Mouse (Mus musculus): ENCODE results near the gene Gm21394. TPM values are rescaled to one million over a fixed set of nuclear protein-coding genes. Genes with fewer than 3 reads are reported as not detected.

Gm21394 gene
- not detected for polyA plus RNA-seq (2017; shearing (Covaris generic))

DNA sequence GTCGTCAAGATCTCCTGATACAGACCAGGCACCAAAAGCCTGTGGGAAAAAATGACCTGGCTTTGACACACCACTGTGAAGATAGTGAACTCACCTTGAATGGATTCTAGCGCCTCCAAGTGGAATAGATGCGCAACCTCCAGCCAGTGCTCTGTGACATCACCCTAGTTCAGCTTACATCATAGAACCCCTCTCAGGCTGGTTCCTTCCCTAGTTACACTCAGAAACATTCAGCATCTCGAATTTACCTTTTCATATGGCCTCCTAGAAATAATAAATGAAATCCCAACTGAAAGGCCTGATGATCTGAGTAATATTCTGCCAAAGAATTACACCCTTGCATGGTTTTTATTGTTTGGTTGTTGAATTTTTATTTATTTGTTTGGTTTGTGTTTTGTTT, at the start of gene Gm21394:
TSS of gene Gm21394 (minus strand) at position 101 of the 400 bp plus-strand sequence.

Other genes starting within 250 kb of the Gm21394 start
- gene Gm21409, start 181.8 kb upstream of the Gm21394 start, polyA plus RNA-seq (2017; shearing (Covaris generic)), result not detected